Mouse (Mus musculus) hindbrain, postnatal 0 days (tissue): Measurements from ENCODE around the gene Gm20604. TPM values are rescaled to one million over a fixed set of nuclear protein-coding genes. Genes with fewer than 3 reads are reported as not detected.

ENCODE experiments used
- ATAC-seq: fragments of 200-750 bp; cut with Nextera tagmentation; 2 replicates; pipeline ENCODE4 v1.8.0; 2017; ENCODE audit warnings: mild to moderate bottlenecking, moderate TSS enrichment, moderate library complexity
- DNase-seq: peaks from one replicate; pipeline ENCODE4 v3.0.0-alpha.2; 2015; ENCODE audit warnings: low spot score
- H3K27ac ChIP-seq: fragments of 300-500 bp; sonication (generic); 2 replicates; pipeline ENCODE4 v1.5.1; 2014; ENCODE audit warnings: mild to moderate bottlenecking
- H3K27me3 ChIP-seq: fragments of 300-500 bp; sonication (generic); 2 replicates; pipeline ENCODE4 v1.6.1; 2014; ENCODE audit warnings: low read length, mixed read lengths; ENCODE audit not compliant: insufficient read depth
- H3K36me3 ChIP-seq: fragments of 300-500 bp; sonication (generic); 2 replicates; pipeline ENCODE4 v1.6.1; 2014; ENCODE audit warnings: low read length, mixed read lengths; ENCODE audit not compliant: insufficient read depth
- H3K4me1 ChIP-seq: fragments of 300-500 bp; sonication (generic); 2 replicates; pipeline ENCODE4 v1.6.1; 2014; ENCODE audit warnings: antibody characterized with exemption, low read length, mixed read lengths; ENCODE audit not compliant: insufficient read depth
- H3K4me2 ChIP-seq: fragments of 300-500 bp; sonication (generic); 2 replicates; pipeline ENCODE4 v1.6.1; 2014; ENCODE audit warnings: low read depth, mild to moderate bottlenecking, low read length, moderate library complexity, mixed read lengths
- H3K4me3 ChIP-seq: fragments of 300-500 bp; sonication (generic); 2 replicates; pipeline ENCODE4 v1.5.1; 2014; ENCODE audit warnings: low read length
- H3K9ac ChIP-seq: fragments of 300-500 bp; sonication (generic); replicated peaks from 2 replicates; pipeline ENCODE4 v1.6.1; 2014; ENCODE audit warnings: mild to moderate bottlenecking, low read length, moderate library complexity, mixed read lengths
- H3K9me3 ChIP-seq: fragments of 300-500 bp; sonication (generic); 2 replicates; pipeline ENCODE4 v1.6.1; 2016; ENCODE audit warnings: low read length, mixed read lengths
- CTCF ChIP-seq: IDR thresholded peaks from 2 replicates; pipeline ENCODE4 v1.5.1; 2016; ENCODE audit warnings: antibody characterized with exemption, control low read depth, low read depth
- WGBS: fragments of 180-500 bp; shearing (Covaris S2); extraction: QIAGEN DNeasy Blood & Tissue Kit; methylation state at CpG from one replicate; pipeline ENCODE4 v1.1.7; 2014; 5-methylcytosine and 5-hydroxymethylcytosine counted together
- polyA plus RNA-seq: library from polyadenylated mRNA; unstranded; fragments of >200 nt; fragmentation: Nextera tagmentation; extraction: Ambion mirVana; gene quantifications from 2 replicates; pipeline ENCODE4 v1.2.1, GENCODE M21; 2015
- total RNA-seq: library from RNA; depleted of rRNA; stranded (reverse); fragments of >200 nt; gene quantifications from 2 replicates; pipeline ENCODE4 v1.2.3, GENCODE M21; 2014

Gene Gm20604
- total and polyA plus RNA-seq, 2 experiments from 2014 or later = 18.8 to 48.1 TPM

DNA sequence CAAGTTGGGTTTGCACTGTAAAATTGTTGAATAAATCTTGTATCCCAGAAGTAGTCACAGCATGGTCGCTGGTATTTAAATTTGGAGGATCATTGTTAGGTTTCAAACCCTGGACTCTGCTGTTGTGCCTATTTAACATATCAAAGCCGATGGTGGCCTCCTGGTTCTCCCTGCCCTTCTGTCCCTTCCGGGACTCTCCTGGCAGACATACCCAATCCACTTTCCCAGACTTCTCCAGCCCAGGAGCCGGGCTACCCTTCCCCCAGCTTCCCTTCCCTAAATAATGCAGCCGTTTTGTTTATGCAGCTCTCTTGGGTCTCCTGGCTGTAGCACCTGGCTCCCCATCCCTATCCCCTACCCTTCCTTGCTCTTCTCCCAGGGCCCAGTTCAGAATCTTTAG is 464 bp upstream of the Gm20604 start:
- DNase-seq = no peak
- no peaks in the 10 kb centered on the region for H3K27me3 ChIP-seq
- TF ChIP-seq CTCF = no peak
- H3K4me1 ChIP-seq = peaks cover 7% of the 10 kb centered on the region; the same call in 1 of the 2 replicates
- WGBS = 0% methylated on average over 5 of the region's 5 CpGs
- peak overlapping the region; percentile 79 for H3K4me3 ChIP-seq
- H3K36me3 ChIP-seq = peaks cover 4% of the 10 kb centered on the region; the same call in 1 of the 2 replicates
- no peak for ATAC-seq
- H3K4me2 ChIP-seq = peak overlapping the region; percentile 72
- H3K27ac ChIP-seq = peak overlapping the region; percentile 87
- no peaks in the 10 kb centered on the region for H3K9me3 ChIP-seq
- H3K9ac ChIP-seq = peak overlapping the region; percentile 72

DNA sequence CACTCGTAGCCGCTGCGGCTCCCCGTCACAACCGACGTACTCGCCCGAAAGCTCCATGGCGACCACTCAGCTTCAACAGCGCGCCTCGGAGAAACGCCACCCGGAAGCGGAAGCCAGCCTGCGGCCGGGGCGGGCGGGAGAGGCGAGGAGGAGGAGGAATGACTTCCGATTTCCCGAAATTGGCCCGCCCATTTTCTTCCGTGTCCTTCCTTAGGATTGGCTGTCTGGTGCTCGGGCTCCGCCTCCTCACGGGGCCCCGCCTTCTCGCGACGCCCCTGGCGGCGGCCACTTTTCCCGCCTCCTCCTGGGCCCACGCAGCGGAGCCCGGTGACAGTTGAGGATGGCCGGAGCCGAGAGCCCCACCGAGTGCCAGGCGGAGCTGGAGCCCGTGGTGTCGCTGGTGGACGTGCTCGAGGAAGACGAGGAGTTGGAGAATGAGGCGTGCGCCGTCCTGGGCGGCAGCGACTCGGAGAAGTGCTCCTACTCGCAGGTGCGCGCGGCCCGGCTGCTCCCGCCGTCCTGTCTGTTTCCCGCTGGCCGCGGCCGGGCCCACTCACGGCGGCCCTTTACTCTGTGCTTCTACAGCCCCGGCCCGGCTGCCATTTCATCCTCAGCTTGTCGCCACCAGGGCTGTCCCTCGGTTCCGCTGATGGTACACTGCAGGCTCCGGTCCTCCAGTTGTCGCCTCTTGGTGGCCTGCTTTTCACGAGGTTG is 626 bp downstream of the Gm20604 start, which contains the start of the genes Gm28051, Gon7 and Ubr7:
Gene Gm28051, minus strand, starts transcription at position 77 of the 714 bp plus-strand sequence.
Gene Gon7, minus strand, starts transcription at position 115 of the 714 bp plus-strand sequence.
Gene Ubr7, plus strand, starts transcription at position 279 of the 714 bp plus-strand sequence.
- under 1% methylated on average over 68 of the region's 73 CpGs for WGBS
- H3K4me1 ChIP-seq = peaks cover 7% of the 10 kb centered on the region; the same call in 1 of the 2 replicates

DNA sequence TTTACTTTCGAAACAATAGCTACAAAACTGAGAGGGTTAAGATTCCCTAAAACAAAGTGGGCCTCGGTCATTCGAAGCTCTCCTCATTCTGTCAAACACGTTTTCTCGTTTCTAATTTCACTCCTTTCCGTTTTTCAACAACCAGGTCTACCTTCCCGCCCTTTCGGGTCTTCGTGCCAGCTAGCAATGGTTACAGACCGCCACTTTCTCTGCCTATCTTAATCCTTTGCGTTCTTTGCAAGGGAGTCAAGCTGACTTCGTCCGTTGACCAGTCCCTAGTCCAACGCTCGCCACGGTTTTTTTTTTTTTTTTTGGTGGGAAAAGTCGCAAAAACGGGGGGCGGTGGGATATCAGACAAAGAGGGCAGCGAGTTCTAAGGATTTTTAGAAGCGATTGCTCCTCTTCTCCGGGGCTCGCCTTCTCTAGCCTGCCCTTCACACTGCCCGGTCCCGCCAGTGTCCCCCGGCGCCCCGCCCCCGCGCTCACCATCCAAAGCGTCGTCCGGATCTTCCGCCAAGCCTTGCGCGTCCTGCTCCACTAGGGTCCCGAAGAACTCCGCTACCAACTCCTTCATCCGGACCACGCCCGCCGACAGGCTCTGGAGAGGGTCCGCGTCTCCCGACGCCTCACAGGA is 1.3 kb downstream of the Gm20604 start:
- ATAC-seq = peak; percentile 85
- Histone ChIP-seq H3K36me3 (no peaks in the 10 kb centered on the region), H3K27ac (peak overlapping the region; percentile 89), H3K9me3 (no peaks in the 10 kb centered on the region), H3K9ac (peak overlapping the region; percentile 72), H3K27me3 (no peaks in the 10 kb centered on the region), H3K4me1 (peaks cover 7% of the 10 kb centered on the region; the same call in 1 of the 2 replicates), H3K4me2 (peak overlapping the region; percentile 73), H3K4me3 (peak overlapping the region; percentile 79)
- DNase-seq = no peak
- WGBS = under 1% methylated on average over 45 of the region's 46 CpGs
- TF ChIP-seq CTCF = no peak

More for the DNA sequence above, 626 bp downstream of the Gm20604 start, which contains the start of the genes Gm28051, Gon7 and Ubr7:
- H3K27ac ChIP-seq = peak within 1 kb of the TSS; percentile 89
- no peaks in the 10 kb centered on the region for H3K9me3 ChIP-seq
- peak within 1 kb of the TSS; percentile 72 for H3K9ac ChIP-seq
- DNase-seq (peak; percentile 99), ATAC-seq (peak; percentile 99)
- peak; percentile 51 for TF ChIP-seq CTCF
- H3K4me2 ChIP-seq = peak within 1 kb of the TSS; percentile 73
- H3K36me3 ChIP-seq = peaks cover 4% of the 10 kb centered on the region; the same call in 1 of the 2 replicates
- peak within 1 kb of the TSS; percentile 79 for H3K4me3 ChIP-seq
- H3K27me3 ChIP-seq = no peaks in the 10 kb centered on the region

DNA sequence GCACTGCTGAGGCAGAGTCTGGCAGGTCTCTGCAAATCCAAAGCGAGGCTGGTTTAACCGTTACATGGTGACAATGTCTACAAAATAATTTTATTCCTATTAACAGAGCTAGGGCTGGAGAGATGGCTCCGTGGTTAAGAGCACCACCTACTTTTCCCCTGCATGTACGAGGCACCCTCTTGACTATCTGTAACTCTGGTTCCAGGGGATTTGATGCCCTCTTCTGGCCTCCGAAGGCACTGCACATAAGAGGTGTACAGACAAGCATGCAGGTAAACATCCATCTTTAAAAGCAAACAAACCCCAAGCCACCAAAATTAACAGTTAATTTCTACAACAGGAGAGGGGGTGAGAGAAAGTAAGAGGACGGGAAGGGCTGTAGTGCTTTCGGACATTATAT is 2.2 kb downstream of the Gm20604 start:
- WGBS = 88% methylated on average over 7 of the region's 7 CpGs
- peak overlapping the region; percentile 73 for H3K4me2 ChIP-seq
- peaks cover 7% of the 10 kb centered on the region; the same call in 1 of the 2 replicates for H3K4me1 ChIP-seq
- no peaks in the 10 kb centered on the region for H3K27me3 ChIP-seq
- no peaks in the 10 kb centered on the region for H3K36me3 ChIP-seq
- peak overlapping the region; percentile 79 for H3K4me3 ChIP-seq
- H3K9me3 ChIP-seq = no peaks in the 10 kb centered on the region
- DNase-seq (peak; percentile 36), ATAC-seq (no peak)
- peak; percentile 62 for TF ChIP-seq CTCF
- H3K27ac ChIP-seq = no peak overlapping the region
- no peak overlapping the region for H3K9ac ChIP-seq

- 83% methylated on average over 3 of the region's 3 CpGs for WGBS
Measured at GRCm38 (mm10) chr12:102748256-102748655, 10.2 kb downstream of the Gm20604 start.

GRCm38 (mm10) chr12:102744839-102745238 is 13.6 kb downstream of the Gm20604 start:
- H3K4me3 ChIP-seq = no peak overlapping the region
- 0 out of 2 replicates have a peak, but pooled peaks cover 6% of the 10 kb centered on the region for H3K4me1 ChIP-seq
- no peaks in the 10 kb centered on the region for H3K27me3 ChIP-seq
- H3K4me2 ChIP-seq = peak overlapping the region; percentile 77
- H3K36me3 ChIP-seq = no peaks in the 10 kb centered on the region; the same call in 1 of the 2 replicates
- H3K27ac ChIP-seq = no peak overlapping the region
- no peak overlapping the region for H3K9ac ChIP-seq
- TF ChIP-seq CTCF = peak; percentile 39; the same call in 1 of the 2 replicates
- DNase-seq = peak; percentile 28
- no peaks in the 10 kb centered on the region for H3K9me3 ChIP-seq
- no peak for ATAC-seq
- WGBS = 50% methylated on average over 6 of the region's 6 CpGs

More at GRCm38 (mm10) chr12:102748256-102748655, 10.2 kb downstream of the Gm20604 start:
- Histone ChIP-seq H3K27ac (no peak overlapping the region), H3K4me2 (no peak overlapping the region), H3K9ac (no peak overlapping the region), H3K4me3 (no peak overlapping the region), H3K4me1 (0 out of 2 replicates have a peak, but pooled peaks cover 6% of the 10 kb centered on the region), H3K36me3 (no peaks in the 10 kb centered on the region; the same call in 1 of the 2 replicates), H3K9me3 (no peaks in the 10 kb centered on the region), H3K27me3 (no peaks in the 10 kb centered on the region)
- DNase-seq (no peak), ATAC-seq (no peak)
- TF ChIP-seq CTCF = no peak
